Mouse (Mus musculus): ENCODE data around the gene Slfnl1. TPM values are rescaled to one million over a fixed set of nuclear protein-coding genes. Genes with fewer than 3 reads are reported as not detected.

The Slfnl1 gene
- polyA plus RNA-seq, 1 experiment from 2014 or later = not detected

- Histone ChIP-seq H3K4me2 (replicated peaks; ENCODE audit: low read depth, low read length) (peak overlapping the region; percentile 70), H3K9ac (ENCODE audit: low read depth, low read length) (peak overlapping the region; percentile 95), H3K4me3 (ENCODE audit: low read length) (peak overlapping the region; percentile 79), H3K27me3 (ENCODE audit: control insufficient read depth, insufficient read depth, low read length) (no peaks in the 10 kb centered on the region), H3K9me3 (ENCODE audit: control insufficient read depth, low read length) (no peaks in the 10 kb centered on the region), H3K36me3 (ENCODE audit: control insufficient read depth, insufficient read depth, low read length) (peaks cover 7% of the 10 kb centered on the region; the same call in 1 of the 2 replicates), H3K4me1 (ENCODE audit: control insufficient read depth, insufficient read depth, low read length) (peaks cover 23% of the 10 kb centered on the region; the same call in 1 of the 2 replicates), H3K27ac (ENCODE audit: low read depth, low read length) (peak overlapping the region; percentile 90)
- WGBS = under 1% methylated on average over 27 of the region's 27 CpGs
- no peak; the same call in 1 of the 2 replicates for ATAC-seq (ENCODE audit: low FRiP score, low TSS enrichment)
These were observed 38.5 kb downstream of the Slfnl1 start for GRCm38 (mm10) chr4:120570438-120571069.

GRCm38 (mm10) chr4:120571070-120571464, 39.0 kb downstream of the Slfnl1 start:
- Histone ChIP-seq H3K27ac (ENCODE audit: low read depth, low read length) (no peak overlapping the region; the same call in 1 of the 2 replicates), H3K9me3 (ENCODE audit: control insufficient read depth, low read length) (no peaks in the 10 kb centered on the region), H3K27me3 (ENCODE audit: control insufficient read depth, insufficient read depth, low read length) (no peaks in the 10 kb centered on the region), H3K9ac (ENCODE audit: low read depth, low read length) (peak overlapping the region; percentile 95; the same call in 1 of the 2 replicates), H3K4me2 (replicated peaks; ENCODE audit: low read depth, low read length) (peak overlapping the region; percentile 70), H3K4me1 (ENCODE audit: control insufficient read depth, insufficient read depth, low read length) (peaks cover 23% of the 10 kb centered on the region; the same call in 1 of the 2 replicates), H3K4me3 (ENCODE audit: low read length) (no peak overlapping the region), H3K36me3 (ENCODE audit: control insufficient read depth, insufficient read depth, low read length) (peaks cover 5% of the 10 kb centered on the region; the same call in 1 of the 2 replicates)
- WGBS = 64% methylated on average over 3 of the region's 3 CpGs
- no peak for ATAC-seq (ENCODE audit: low FRiP score, low TSS enrichment)

GRCm38 (mm10) chr4:120571691-120572090, 39.7 kb downstream of the Slfnl1 start:
- Histone ChIP-seq H3K9ac (ENCODE audit: low read depth, low read length) (no peak overlapping the region), H3K27me3 (ENCODE audit: control insufficient read depth, insufficient read depth, low read length) (no peaks in the 10 kb centered on the region), H3K4me3 (ENCODE audit: low read length) (no peak overlapping the region), H3K36me3 (ENCODE audit: control insufficient read depth, insufficient read depth, low read length) (no peaks in the 10 kb centered on the region; the same call in 1 of the 2 replicates), H3K4me1 (ENCODE audit: control insufficient read depth, insufficient read depth, low read length) (peaks cover 23% of the 10 kb centered on the region; the same call in 1 of the 2 replicates), H3K27ac (ENCODE audit: low read depth, low read length) (no peak overlapping the region), H3K4me2 (replicated peaks; ENCODE audit: low read depth, low read length) (no peak overlapping the region), H3K9me3 (ENCODE audit: control insufficient read depth, low read length) (no peaks in the 10 kb centered on the region)
- no peak for ATAC-seq (ENCODE audit: low FRiP score, low TSS enrichment)
- 62% methylated on average over 3 of the region's 3 CpGs for WGBS

GRCm38 (mm10) chr4:120580894-120581293, 48.9 kb downstream of the Slfnl1 start:
- WGBS = 83% methylated on average over 5 of the region's 5 CpGs
- no peak overlapping the region for H3K4me3 ChIP-seq (ENCODE audit: low read length)
- no peak overlapping the region for H3K27ac ChIP-seq (ENCODE audit: low read depth, low read length)
- no peaks in the 10 kb centered on the region for H3K27me3 ChIP-seq (ENCODE audit: control insufficient read depth, insufficient read depth, low read length)
- H3K9ac ChIP-seq (ENCODE audit: low read depth, low read length) = no peak overlapping the region
- no peak for ATAC-seq (ENCODE audit: low FRiP score, low TSS enrichment)
- no peaks in the 10 kb centered on the region for H3K4me1 ChIP-seq (ENCODE audit: control insufficient read depth, insufficient read depth, low read length)
- H3K9me3 ChIP-seq (ENCODE audit: control insufficient read depth, low read length) = no peaks in the 10 kb centered on the region
- H3K4me2 ChIP-seq (replicated peaks; ENCODE audit: low read depth, low read length) = no peak overlapping the region
- no peaks in the 10 kb centered on the region for H3K36me3 ChIP-seq (ENCODE audit: control insufficient read depth, insufficient read depth, low read length)

- 81% methylated on average over 9 of the region's 9 CpGs for WGBS
- no peaks in the 10 kb centered on the region for H3K27me3 ChIP-seq (ENCODE audit: control insufficient read depth, insufficient read depth, low read length)
- no peaks in the 10 kb centered on the region for H3K9me3 ChIP-seq (ENCODE audit: control insufficient read depth, low read length)
- no peaks in the 10 kb centered on the region for H3K36me3 ChIP-seq (ENCODE audit: control insufficient read depth, insufficient read depth, low read length)
- no peak overlapping the region for H3K9ac ChIP-seq (ENCODE audit: low read depth, low read length)
- ATAC-seq (ENCODE audit: low FRiP score, low TSS enrichment) = no peak
- H3K4me2 ChIP-seq (replicated peaks; ENCODE audit: low read depth, low read length) = no peak overlapping the region
- no peak overlapping the region for H3K27ac ChIP-seq (ENCODE audit: low read depth, low read length)
- no peaks in the 10 kb centered on the region for H3K4me1 ChIP-seq (ENCODE audit: control insufficient read depth, insufficient read depth, low read length)
- H3K4me3 ChIP-seq (ENCODE audit: low read length) = no peak overlapping the region
These were observed 49.7 kb downstream of the Slfnl1 start for GRCm38 (mm10) chr4:120581711-120582110.

Other genes with a start within 250 kb of the Slfnl1 start
- gene Foxo6, start 244.9 kb upstream of the Slfnl1 start, polyA plus RNA-seq (2014; fragmentation: Nextera tagmentation; extraction: Ambion mirVana) = 0.15 and 0.23 TPM in 2 replicates
- 32.8 and 50.0 TPM in 2 replicates for gene Scmh1, start 127.0 kb upstream of the Slfnl1 start, polyA plus RNA-seq (2014; fragmentation: Nextera tagmentation; extraction: Ambion mirVana)
- 80.5 and 102 TPM in 2 replicates for gene Ctps, start 38.0 kb downstream of the Slfnl1 start, polyA plus RNA-seq (2014; fragmentation: Nextera tagmentation; extraction: Ambion mirVana)
- not detected in 2 replicates for gene Gm8439, start 56.5 kb downstream of the Slfnl1 start, polyA plus RNA-seq (2014; fragmentation: Nextera tagmentation; extraction: Ambion mirVana)
- gene Cited4, start 134.3 kb downstream of the Slfnl1 start, polyA plus RNA-seq (2014; fragmentation: Nextera tagmentation; extraction: Ambion mirVana) = 9.3 and 11.0 TPM in 2 replicates
- 0.51 and 0.73 TPM in 2 replicates for gene Kcnq4, start 216.4 kb downstream of the Slfnl1 start, polyA plus RNA-seq (2014; fragmentation: Nextera tagmentation; extraction: Ambion mirVana)

Measured in kidney, embryonic 14.5 days (tissue).